Mouse (Mus musculus) layer of hippocampus, adult 18-20 months (tissue): Measurements from ENCODE around the gene Nudt17. TPM values are rescaled to one million over a fixed set of nuclear protein-coding genes. Genes with fewer than 3 reads are reported as not detected.
A peak's percentile ranks its signal among the peaks of the same experiment; 100 is the strongest.
"Not testable (repeated sequence)": the region's sequence is repeated elsewhere in the genome, so short reads cannot be mapped to it uniquely, and the experiment has no call there.

Source experiments
- DNase-seq, 2 experiments: peaks; one replicate each; pipeline ENCODE4 v3.0.0; 2022; ENCODE audit warnings: low spot score in 2 of 2
- total RNA-seq, 2 experiments: library from RNA; stranded (reverse); gene quantifications; 2 replicates each; pipeline ENCODE4 v1.2.3; 2021

Nudt17 gene
- total RNA-seq, 2 experiments from 2014 or later: 11.4 to 17.9 TPM

DNA sequence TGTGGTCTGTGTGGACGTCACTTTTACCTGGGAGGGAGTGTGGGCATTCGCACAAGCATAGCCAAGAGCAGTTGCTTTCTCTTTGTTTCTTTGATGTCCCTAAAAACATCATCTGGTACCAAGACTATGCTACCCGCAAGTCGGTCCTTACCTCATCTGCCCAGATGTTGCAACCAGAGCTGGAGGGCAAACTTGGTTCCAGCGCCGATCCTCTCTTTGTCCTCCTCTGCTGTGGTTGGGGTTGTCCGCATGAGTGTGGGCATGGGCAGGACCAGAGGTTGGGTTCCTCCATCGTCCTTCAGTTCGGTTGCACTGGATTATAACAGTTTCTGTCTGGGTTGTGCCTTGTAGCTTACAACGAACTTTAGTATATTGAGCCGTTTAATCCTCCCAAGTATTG, 2.1 kb downstream of the Nudt17 start:
- DNase-seq: no peak

DNA sequence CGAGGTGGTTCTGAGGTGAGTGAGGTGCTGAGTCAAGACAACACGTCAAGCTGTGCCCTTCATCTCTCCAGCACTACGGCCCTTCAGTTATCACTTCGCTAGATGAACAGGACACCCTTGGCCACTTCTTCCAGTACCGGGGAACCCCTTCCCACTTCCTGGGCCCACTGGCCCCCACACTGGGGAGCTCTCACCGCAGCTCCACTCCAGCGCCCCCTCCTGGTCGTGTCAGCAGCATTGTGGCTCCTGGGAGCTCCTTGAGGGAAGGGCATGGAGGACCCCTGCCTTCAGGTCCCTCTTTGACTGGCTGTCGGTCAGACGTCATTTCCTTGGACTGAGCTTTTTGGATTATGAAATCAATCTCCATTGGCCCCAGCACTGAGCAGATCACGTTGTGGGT, 3.6 kb downstream of the Nudt17 start:
- no peak for DNase-seq

- DNase-seq: no peak
Measured at GRCm38 (mm10) chr3:96701003-96701402, 7.4 kb downstream of the Nudt17 start.

DNA sequence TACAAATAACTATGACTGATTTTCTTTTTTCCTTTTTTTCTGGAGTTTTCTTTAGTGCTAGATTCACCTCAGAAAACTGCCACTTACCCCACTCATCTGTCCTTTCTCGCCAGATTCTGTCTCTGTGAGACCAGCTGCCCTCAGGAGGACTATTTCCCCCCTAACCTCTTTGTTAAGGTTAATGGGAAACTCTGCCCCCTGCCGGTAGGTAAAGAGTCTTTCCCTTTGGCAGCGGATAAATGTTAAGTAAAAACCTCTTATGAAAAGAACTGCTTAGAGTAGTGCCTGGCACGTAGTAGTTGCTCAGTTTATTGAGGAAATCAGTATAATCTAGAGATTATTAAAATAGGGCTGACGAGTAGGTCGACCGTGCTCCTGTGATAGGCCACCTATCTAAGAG, 8.0 kb downstream of the Nudt17 start:
- no peak for DNase-seq

DNA sequence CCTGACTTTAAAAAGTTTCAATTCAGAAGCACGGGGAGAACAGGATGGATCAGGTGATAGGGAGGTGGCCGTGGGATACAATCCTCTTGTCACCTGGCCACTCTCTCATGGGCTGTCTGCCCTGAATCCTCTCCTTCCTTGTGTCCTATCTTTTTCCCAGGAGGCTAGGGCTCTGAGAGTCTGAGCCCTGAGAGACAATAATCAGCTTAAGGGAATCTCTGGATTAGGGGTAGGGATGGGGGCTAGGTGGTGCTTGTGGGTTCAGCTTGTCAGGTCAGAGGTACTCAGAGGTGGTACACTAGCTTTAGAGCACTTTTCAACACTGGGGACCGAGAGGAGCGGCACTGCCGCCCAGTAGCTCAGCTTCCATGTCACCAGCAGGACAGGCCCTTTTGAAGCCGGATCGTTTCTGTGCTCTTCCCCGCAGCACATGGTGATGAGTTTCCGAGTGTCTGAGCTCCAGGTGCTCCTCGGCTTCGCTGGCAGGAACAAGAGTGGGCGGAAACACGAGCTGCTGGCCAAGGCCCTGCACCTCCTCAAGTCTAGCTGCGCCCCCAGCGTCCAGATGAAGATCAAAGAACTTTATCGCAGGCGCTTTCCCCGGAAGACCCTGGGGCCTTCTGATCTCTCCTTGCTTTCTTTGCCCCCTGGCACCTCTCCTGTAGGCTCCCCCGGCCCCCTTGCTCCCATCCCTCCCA, 9.2 kb downstream of the Nudt17 start:
- DNase-seq: peak in 1 of 2 experiments; percentile 41

- DNase-seq: peak; percentile 70 to 78
Measured at GRCm38 (mm10) chr3:96696766-96697732, 11.3 kb downstream of the Nudt17 start.

- peak in 1 of 2 experiments; percentile 30 for DNase-seq
Measured at GRCm38 (mm10) chr3:96696198-96696765, 12.1 kb downstream of the Nudt17 start, which contains the start of gene Pias3. TSS of gene Pias3 (plus strand) at chr3:96696384.

DNA sequence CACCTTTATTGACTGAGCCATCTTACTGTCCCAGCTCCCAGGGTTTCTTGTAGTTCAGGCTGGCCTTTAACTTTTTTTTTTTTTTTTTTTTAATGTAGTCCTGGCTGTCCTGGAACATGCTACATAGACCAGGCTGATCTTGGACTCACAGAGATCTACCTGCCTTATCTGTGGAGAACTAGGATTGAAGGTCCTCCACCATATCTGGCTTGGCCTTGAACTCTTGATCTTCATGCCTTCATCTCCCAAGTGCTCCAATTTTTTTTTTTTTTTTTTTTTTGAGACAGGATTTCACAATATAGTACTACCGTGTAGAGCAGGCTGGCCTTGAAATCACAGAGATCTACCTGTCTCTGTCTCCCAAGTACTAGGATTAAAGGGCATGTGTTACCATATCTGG, 14.8 kb downstream of the Nudt17 start:
- DNase-seq: no peak

GRCm38 (mm10) chr3:96692506-96692905, 15.9 kb downstream of the Nudt17 start:
- DNase-seq: no peak

DNA sequence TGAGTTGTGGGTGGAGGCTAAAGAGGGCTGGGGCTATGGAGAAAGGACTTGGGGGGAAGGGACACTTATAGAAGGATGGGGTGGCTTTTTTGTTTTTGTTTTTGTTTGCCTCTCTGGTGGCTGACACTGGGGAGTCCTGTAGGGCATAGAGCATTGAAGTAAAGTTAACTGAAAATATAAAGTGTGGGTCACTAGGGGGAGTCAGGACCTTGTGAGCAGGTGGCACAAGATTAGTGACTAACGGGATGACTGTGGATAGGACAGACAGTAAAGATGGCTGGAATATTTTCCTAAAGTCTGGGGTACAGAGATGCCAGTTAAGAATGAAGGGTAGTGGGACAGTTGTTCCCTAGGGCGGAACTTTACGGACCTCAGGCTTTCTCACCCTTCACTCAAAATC, 18.1 kb downstream of the Nudt17 start:
- no peak for DNase-seq

GRCm38 (mm10) chr3:96688854-96689253, 19.5 kb downstream of the Nudt17 start:
- no peak for DNase-seq

DNA sequence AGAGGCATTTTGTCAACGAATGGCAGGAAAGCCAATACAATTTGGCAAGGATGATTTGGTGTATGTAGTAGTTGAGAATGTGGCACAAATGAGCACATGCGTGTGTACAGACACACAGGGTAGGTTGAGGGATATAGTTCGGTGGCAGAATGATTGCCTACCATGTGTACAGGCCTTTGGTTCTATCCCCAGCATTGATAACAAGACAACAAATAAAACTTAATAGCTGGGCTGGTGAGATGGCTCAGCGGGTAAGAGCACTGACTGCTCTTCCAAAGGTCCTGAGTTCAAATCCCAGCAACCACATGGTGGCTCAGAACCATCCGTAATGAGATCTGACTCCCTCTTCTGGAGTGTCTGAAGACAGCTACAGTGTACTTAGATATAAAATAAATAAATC, 22.3 kb downstream of the Nudt17 start:
- not testable (repeated sequence) for DNase-seq

- DNase-seq: no peak
Measured at GRCm38 (mm10) chr3:96684822-96685156, 23.6 kb downstream of the Nudt17 start.

- no peak for DNase-seq
Measured at GRCm38 (mm10) chr3:96684151-96684821, 24.1 kb downstream of the Nudt17 start.

DNA sequence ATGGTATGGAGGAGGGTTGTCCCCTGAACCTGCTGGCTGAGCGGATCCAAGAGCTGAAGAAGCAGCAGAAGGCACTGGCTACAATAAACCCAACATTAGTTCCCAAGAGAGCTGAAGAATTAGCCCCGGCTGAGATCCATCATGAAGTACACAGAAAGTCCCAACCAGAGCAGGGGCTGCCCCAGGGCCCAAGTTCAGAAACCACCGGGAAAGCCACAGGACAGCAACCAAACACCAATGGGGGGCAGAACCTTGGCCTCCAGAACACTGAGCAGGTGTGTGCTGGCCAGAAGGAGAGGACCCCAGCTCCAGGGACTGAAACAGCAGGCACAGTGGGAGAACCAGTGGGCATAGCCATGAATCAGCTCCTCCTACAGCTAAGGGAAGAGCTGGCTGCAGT, 24.9 kb downstream of the Nudt17 start:
- no peak for DNase-seq

DNA sequence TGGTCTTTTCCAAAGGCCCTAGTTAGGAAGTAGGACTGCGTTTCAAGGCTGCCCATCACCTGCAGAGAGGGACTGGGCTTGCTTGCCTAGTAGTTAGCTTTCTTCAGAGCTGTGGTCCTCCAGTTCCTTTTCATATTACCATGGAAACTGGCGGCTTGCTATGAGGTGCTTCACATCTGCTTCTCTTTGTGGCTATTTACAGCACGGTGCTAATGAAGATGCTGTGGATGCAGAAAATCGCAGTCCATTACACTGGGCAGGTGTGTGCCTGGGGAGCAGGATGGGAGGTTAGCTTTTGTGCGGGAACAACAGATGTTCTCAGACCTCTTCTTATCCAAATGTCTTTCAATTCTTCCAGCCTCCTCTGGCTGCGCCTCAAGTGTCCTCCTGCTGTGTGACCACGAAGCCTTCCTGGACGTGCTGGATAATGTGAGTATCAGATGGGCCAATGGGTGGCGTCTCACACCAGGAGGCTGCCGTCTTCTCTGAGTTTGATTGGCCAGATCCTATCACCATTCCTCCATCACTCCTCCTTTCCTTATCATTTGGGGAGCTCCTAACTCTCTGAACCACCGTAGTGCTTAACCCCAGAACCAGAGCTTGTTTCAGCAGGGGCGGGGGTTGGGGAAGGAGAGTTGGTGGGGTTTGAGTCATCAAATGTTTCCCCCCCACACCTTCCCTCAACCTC, 27.9 kb downstream of the Nudt17 start:
- DNase-seq: no peak

- DNase-seq: no peak
Measured at GRCm38 (mm10) chr3:96679159-96679674, 29.1 kb downstream of the Nudt17 start.

- no peak for DNase-seq
Measured at GRCm38 (mm10) chr3:96678456-96678855, 29.9 kb downstream of the Nudt17 start.

GRCm38 (mm10) chr3:96675690-96676089, 32.7 kb downstream of the Nudt17 start:
- no peak for DNase-seq

DNA sequence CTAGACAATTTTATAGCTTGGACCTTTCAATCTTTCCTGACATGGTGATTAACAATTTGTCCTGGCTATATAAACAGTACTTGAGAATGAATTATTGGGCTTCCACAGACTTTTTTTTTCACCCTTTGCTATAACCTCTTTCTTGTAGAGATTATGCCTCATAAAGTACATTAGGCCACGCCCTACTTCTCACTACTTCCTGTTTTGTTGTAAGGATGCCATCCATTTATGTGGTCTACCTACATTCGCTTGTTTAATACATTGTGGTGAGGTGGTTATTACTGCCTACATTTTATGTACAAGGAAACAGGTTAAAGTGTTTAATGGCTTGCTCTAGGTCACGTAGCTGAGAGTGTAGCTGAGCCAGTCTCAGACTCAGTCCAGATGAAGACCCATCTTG, 33.2 kb downstream of the Nudt17 start:
- no peak for DNase-seq

GRCm38 (mm10) chr3:96674442-96674841, 33.9 kb downstream of the Nudt17 start:
- DNase-seq: no peak
